Mouse (Mus musculus) left cerebral cortex, postnatal 10 days (tissue): ENCODE results near the gene Hectd4. TPM values are rescaled to one million over a fixed set of nuclear protein-coding genes. Genes with fewer than 3 reads are reported as not detected.
"Not testable (repeated sequence)": the region's sequence is repeated elsewhere in the genome, so short reads cannot be mapped to it uniquely, and the experiment has no call there.

Experiments used
- DNase-seq, 2 experiments: peaks; one replicate each; pipeline ENCODE4 v3.0.0; 2021 to 2022; ENCODE audit warnings: low spot score in 2 of 2, mixed read lengths in 1 of 2; ENCODE audit errors: extremely low spot score in 1 of 2
- intact Hi-C: fragments of 180-260 bp; cut with DNase I; formaldehyde crosslinking; loops from one replicate; pipeline ENCODE4 v1.15.1; 2025
- total RNA-seq, 2 experiments: library from RNA; stranded (reverse); gene quantifications; 2 replicates each; pipeline ENCODE4 v1.2.3; 2021

The Hectd4 gene
- total RNA-seq, 2 experiments from 2014 or later, result 222 to 247 TPM

GRCm38 (mm10) chr5:121371712-121372111, 151.7 kb downstream of the Hectd4 start:
- DNase-seq, result no peak
- intact Hi-C loops, result no loop called here

DNA sequence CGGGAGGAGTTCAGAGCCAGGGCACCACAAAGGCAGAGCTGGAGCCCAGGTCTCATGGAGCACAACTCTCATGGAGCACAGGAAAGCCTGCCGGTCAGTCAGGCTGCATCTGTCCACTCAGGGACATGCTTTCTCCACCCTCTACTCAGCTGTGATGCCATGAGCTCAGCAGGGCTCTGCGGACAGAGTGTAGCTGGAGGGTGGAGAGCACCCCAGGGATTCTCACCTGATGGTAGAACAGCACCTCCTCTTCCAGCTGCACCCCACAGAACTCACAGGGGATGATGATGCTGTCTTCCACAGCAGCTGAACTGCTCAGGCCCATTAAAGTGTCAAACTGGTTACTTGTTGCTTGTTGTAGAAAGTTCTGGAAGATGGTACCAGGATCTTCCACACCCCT, 154.8 kb downstream of the Hectd4 start:
- intact Hi-C loops, result no loop called here
- DNase-seq, result no peak

- peak in 1 of 2 experiments; percentile 79 for DNase-seq
- intact Hi-C loops, result not testable (repeated sequence)
Measured at GRCm38 (mm10) chr5:121376972-121377371, 157.0 kb downstream of the Hectd4 start.

- DNase-seq, result no peak
- intact Hi-C loops, result no loop called here
Measured at GRCm38 (mm10) chr5:121378678-121379256, 158.7 kb downstream of the Hectd4 start.

GRCm38 (mm10) chr5:121380692-121381091, 160.7 kb downstream of the Hectd4 start:
- intact Hi-C loops, result no loop called here
- DNase-seq, result no peak

- no peak for DNase-seq
- intact Hi-C loops, result no loop called here
Measured at GRCm38 (mm10) chr5:121383857-121384756, 164.1 kb downstream of the Hectd4 start.

GRCm38 (mm10) chr5:121384757-121385460, 164.9 kb downstream of the Hectd4 start:
- intact Hi-C loops, result loop anchor here (5.0 kb wide), 1 partner anchor 163 kb away; the partner anchor contains the start of gene Hectd4

DNA sequence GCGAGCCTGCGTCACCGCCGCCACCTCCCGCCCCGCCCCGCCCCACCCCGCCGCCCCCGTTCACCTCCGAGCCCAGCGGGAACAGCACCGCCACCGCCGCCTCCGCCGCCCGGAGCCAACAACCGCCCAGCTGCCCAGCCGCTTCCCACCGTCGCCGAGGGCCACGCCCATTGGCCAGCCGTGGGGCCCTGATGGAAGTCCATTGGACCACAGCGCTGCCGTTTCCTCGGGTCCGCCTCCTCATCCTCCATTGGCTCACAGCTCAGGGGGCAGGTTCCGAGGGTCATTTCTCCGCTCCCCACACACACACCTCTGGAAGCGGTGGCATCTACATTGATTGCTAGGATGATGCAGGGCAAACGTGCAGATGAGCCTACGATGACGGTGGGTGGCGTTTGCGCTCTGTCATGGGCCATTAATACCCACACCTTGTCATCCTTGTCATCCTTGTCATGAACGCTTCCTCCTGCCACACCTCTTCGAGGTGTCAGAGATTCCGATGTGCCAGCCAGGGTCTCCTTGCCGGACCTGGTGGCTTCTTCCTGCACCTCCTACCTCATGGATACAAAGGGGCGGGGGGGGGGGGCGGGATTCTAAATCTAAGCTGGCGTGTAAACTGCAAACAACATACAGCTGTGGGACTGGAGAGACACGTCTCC, 165.6 kb downstream of the Hectd4 start, which contains the start of gene Trafd1:
TSS of gene Trafd1 (minus strand) at position 172 of the 659 bp plus-strand sequence.
- DNase-seq, result peak; percentile 93 to 98
- intact Hi-C loops, result loop anchor here (5.0 kb wide), 1 partner anchor 163 kb away; the partner anchor contains the start of gene Hectd4

More at GRCm38 (mm10) chr5:121384757-121385460, 164.9 kb downstream of the Hectd4 start:
- DNase-seq, result peak in 1 of 2 experiments; percentile 63

- intact Hi-C loops, result loop anchor here (5.0 kb wide), 1 partner anchor 164 kb away; the partner anchor contains the start of gene Hectd4
Measured at GRCm38 (mm10) chr5:121386120-121386909, 166.3 kb downstream of the Hectd4 start.

DNA sequence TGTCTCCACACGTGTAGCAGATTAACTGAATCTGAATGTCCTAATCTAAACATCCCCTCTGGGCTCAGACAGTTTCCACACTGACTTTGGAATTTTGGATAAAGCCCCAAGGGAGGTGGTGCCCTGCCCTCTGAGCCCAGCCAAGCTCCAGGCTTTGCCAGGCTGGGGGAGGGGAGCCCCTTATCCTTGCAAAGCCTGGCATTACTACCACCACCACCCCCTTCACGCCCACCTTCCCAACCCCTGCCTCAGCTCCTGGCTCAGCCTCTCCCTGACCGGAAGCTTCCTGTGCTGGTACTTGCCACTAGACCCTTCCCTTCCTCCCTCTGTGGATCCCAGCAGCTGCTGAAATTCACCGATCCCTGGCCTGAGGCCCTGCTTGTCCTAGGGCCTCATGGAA, 167.1 kb downstream of the Hectd4 start:
- peak in 1 of 2 experiments; percentile 59 for DNase-seq
- intact Hi-C loops, result loop anchor here (5.0 kb wide), 1 partner anchor 165 kb away; the partner anchor contains the start of gene Hectd4

More at GRCm38 (mm10) chr5:121386120-121386909, 166.3 kb downstream of the Hectd4 start:
- no peak for DNase-seq

DNA sequence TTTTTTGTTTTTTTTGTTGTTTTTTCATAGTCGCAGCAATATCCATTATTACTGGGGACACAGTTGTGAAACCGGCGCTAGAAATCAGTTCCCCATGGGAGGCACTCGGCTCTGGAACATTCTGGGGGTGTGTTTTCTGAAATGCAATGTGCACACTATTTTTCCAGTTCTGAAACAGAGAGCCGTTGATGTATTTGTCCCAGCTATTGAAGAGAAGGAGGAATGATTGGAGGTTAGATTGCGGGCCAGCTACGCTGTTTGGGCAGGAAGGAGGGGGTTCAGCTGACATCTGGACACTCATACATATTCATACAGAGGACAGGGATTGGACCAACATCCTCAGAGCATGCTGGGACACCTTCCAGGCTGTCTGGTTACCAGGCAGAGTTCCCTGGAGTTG, 169.1 kb downstream of the Hectd4 start:
- intact Hi-C loops, result loop anchor here (5.0 kb wide), 1 partner anchor 167 kb away; the partner anchor contains the start of gene Hectd4
- no peak for DNase-seq

- no peak for DNase-seq
- intact Hi-C loops, result loop anchor here (5.0 kb wide), 1 partner anchor 167 kb away; the partner anchor contains the start of gene Hectd4
Measured at GRCm38 (mm10) chr5:121389691-121390090, 169.7 kb downstream of the Hectd4 start.

- DNase-seq, result no peak
- intact Hi-C loops, result no loop called here
Measured at GRCm38 (mm10) chr5:121392667-121393380, 172.8 kb downstream of the Hectd4 start.

DNA sequence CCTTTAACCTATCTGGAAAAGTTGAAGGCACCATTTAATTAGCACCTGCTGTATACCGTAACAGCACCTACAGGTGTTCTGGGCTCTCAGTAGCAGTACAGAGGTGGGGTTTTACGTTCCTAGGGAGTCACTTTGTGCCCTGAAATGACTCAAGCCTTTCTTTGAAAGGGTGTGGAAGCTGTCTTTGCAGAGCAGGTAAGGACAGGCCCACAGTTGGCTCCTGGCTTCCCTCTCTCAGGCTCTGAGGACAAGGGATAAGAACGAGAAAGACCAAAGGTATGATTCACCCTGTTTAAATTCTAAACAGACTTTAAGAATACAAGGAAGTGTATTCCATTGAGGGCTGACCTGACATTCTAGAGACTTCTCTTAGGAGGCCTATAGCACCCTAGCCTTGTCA, 173.4 kb downstream of the Hectd4 start:
- no peak for DNase-seq
- intact Hi-C loops, result no loop called here

GRCm38 (mm10) chr5:121395621-121396020, 175.6 kb downstream of the Hectd4 start:
- DNase-seq, result no peak
- intact Hi-C loops, result no loop called here

GRCm38 (mm10) chr5:121397187-121398145, 177.4 kb downstream of the Hectd4 start, which contains the start of gene Naa25:
Gene Naa25 (plus strand): TSS chr5:121397936.
- intact Hi-C loops, result no loop called here
- peak; percentile 92 to 98 for DNase-seq
